Mouse (Mus musculus) midbrain, embryonic 16.5 days (tissue): Measurements from ENCODE around the gene Rrp15. TPM values are rescaled to one million over a fixed set of nuclear protein-coding genes. Genes with fewer than 3 reads are reported as not detected.

ENCODE experiments used
- polyA plus RNA-seq: library from polyadenylated mRNA; unstranded; fragments of >200 nt; fragmentation: Nextera tagmentation; extraction: Ambion mirVana; gene quantifications from 2 replicates; pipeline ENCODE4 v1.2.1, GENCODE M21; 2015

Rrp15 gene
- polyA plus RNA-seq, 1 experiment from 2014 or later = 28.2 TPM

Other genes starting within 250 kb of the Rrp15 start
- gene Tgfb2, start 43.4 kb downstream of the Rrp15 start, polyA plus RNA-seq = 14.8 and 20.1 TPM in 2 replicates
- 0.10 and 0.13 TPM in 2 replicates for gene D1Pas1, start 218.1 kb upstream of the Rrp15 start, polyA plus RNA-seq